Mouse (Mus musculus) brown adipose tissue, adult 24 weeks (tissue): ENCODE measurements around the gene Eva1b. TPM values are rescaled to one million over a fixed set of nuclear protein-coding genes. Genes with fewer than 3 reads are reported as not detected.

Experiments
- H3K27ac ChIP-seq: fragments of 200-500 bp; replicated peaks from 2 replicates; pipeline ENCODE4 v1.5.1; 2012; ENCODE audit warnings: low read depth, mild to moderate bottlenecking, low read length
- H3K4me1 ChIP-seq: fragments of 200-500 bp; 2 replicates; pipeline ENCODE4 v1.6.1; 2012; ENCODE audit warnings: low read length, mixed read lengths; ENCODE audit not compliant: control insufficient read depth, insufficient read depth, insufficient read length
- H3K4me3 ChIP-seq: fragments of 200-500 bp; 2 replicates; pipeline ENCODE4 v1.5.1; 2012; ENCODE audit warnings: low read depth, mild to moderate bottlenecking, low read length, moderate library complexity; ENCODE audit not compliant: insufficient read depth
- polyA plus RNA-seq: library from polyadenylated mRNA; stranded (reverse); fragments of >200 nt; gene quantifications from 2 replicates; pipeline ENCODE4 v1.2.4, GENCODE M21; 2012; ENCODE audit not compliant: missing spikeins, insufficient read depth, insufficient read length

Gene Eva1b
- polyA plus RNA-seq, 1 experiment, result 8.6 TPM

- Histone ChIP-seq H3K4me1 (peaks cover 28% of the 10 kb centered on the region), H3K4me3 (no peak overlapping the region), H3K27ac (peak overlapping the region; percentile 19; the same call in 1 of the 2 replicates)
Observed at GRCm38 (mm10) chr4:126134639-126135038, 12.9 kb upstream of the Eva1b start.

DNA sequence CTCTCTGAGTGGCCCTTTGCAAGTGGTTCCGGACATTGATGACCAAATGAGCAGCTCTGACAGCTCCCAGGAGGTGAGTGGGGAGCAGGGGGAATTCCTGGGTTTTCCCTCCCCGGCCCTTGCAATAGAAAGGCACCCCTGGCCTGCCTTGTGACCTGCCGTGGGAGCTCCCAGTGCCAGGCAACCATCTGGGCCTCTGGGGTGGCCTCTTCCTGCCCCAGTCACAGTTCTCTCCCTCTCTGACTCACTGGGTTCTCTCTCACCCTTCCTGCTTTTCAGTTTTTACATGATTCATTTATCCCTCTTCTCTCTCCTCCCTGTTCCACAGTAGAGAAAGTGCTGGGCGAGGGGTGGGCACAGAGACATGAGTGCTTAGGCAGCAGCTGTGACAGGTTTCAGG is 9.8 kb upstream of the Eva1b start:
- peaks cover 14% of the 10 kb centered on the region; the same call in 1 of the 2 replicates for H3K4me1 ChIP-seq
- no peak overlapping the region for H3K4me3 ChIP-seq
- no peak overlapping the region for H3K27ac ChIP-seq

GRCm38 (mm10) chr4:126141021-126141420 is 6.5 kb upstream of the Eva1b start:
- H3K4me1 ChIP-seq, result no peaks in the 10 kb centered on the region
- no peak overlapping the region for H3K27ac ChIP-seq
- H3K4me3 ChIP-seq, result no peak overlapping the region

- Histone ChIP-seq H3K4me1 (peaks cover 13% of the 10 kb centered on the region), H3K27ac (no peak overlapping the region), H3K4me3 (no peak overlapping the region)
Observed at GRCm38 (mm10) chr4:126145396-126145795, 2.1 kb upstream of the Eva1b start.

- no peak overlapping the region for H3K4me3 ChIP-seq
- H3K4me1 ChIP-seq, result peaks cover 13% of the 10 kb centered on the region
- H3K27ac ChIP-seq, result no peak overlapping the region
Observed at GRCm38 (mm10) chr4:126146974-126147532, 491 bp upstream of the Eva1b start.

GRCm38 (mm10) chr4:126148161-126148961 is 817 bp downstream of the Eva1b start:
- Histone ChIP-seq H3K4me3 (peak overlapping the region; percentile 76), H3K27ac (peak overlapping the region; percentile 83), H3K4me1 (peaks cover 13% of the 10 kb centered on the region)

DNA sequence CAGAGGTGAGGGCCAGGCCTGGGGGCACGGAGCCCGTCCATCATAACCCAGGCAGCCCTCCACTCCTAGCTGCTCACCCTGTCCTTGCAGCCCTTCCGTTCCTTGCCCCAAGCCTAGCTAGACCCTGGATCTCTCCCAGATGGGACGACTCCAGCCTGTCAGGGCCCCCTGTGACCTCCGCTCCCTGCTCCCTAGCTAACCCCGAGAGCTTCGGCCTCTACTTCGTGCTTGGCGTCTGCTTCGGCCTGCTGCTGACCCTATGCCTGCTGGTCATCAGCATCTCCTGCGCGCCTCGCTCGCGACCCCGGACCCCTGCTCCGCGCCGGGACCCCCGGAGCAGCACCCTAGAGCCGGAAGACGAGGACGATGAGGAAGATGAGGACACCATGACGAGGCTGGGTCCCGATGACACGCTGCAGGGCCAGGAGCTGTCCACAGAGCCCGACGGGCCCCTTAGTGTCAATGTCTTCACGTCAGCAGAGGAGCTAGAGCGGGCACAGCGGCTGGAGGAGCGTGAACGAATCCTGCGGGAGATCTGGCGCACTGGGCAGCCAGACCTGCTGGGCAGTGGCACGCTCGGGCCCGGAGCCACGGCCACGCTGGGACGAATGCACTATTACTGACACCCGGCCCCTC is 1.6 kb downstream of the Eva1b start:
- Histone ChIP-seq H3K4me1 (peaks cover 13% of the 10 kb centered on the region), H3K27ac (peak overlapping the region; percentile 83), H3K4me3 (peak overlapping the region; percentile 76)

DNA sequence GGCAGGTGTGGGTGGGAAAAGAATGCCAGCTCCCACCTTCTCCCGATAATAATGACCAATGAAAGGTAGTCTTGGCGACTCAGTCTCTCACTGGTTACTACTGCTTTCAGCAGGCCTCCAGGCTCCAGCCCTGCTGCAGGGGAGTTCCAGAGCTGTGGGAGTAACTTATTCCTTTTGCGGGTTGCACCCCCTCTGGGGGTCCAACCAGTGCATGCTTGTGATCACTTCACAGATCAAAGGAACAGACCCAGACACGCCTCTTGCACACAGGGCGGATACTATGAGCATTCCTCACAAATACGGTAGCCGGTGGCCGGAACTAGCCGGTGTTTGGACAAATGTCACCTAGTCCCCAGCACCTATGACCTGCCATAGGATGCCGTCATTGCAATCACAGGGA is 2.3 kb downstream of the Eva1b start:
- H3K4me3 ChIP-seq, result peak overlapping the region; percentile 76
- H3K27ac ChIP-seq, result no peak overlapping the region; the same call in 1 of the 2 replicates
- peaks cover 13% of the 10 kb centered on the region for H3K4me1 ChIP-seq

DNA sequence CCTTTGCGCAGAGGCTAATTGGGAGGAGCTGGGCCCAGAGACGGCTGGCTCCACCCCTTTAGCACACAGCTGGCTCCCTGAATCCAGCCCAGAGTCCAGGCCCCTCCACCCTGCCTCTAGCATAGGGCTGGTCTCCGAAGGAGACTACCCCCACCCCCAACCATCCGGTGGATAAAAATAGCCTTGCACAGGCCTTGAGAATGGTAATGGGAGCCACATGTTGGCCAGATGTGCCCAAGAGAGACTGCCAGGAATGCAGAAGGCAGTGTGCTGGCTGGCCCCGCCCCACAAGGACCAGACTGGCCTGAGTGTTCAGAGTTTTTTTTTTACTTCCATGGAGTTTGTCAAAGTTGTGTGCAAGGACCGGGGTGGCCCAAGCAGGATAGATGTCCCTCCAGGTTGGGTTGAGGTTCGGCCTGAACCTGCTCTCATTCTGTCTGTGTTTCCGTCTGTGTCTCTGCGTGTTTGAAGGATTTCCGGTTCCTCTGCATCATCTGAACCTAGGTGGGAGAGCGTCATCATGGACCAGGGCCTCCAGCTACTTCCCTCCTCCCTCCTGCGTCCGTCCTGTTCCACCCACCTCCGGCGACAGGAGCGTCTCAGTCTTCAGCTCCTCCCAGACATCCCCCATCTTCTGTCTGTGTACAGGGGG is 2.9 kb downstream of the Eva1b start:
- H3K4me3 ChIP-seq, result peak overlapping the region; percentile 11; the same call in 1 of the 2 replicates
- H3K4me1 ChIP-seq, result peaks cover 15% of the 10 kb centered on the region
- H3K27ac ChIP-seq, result peak overlapping the region; percentile 53

DNA sequence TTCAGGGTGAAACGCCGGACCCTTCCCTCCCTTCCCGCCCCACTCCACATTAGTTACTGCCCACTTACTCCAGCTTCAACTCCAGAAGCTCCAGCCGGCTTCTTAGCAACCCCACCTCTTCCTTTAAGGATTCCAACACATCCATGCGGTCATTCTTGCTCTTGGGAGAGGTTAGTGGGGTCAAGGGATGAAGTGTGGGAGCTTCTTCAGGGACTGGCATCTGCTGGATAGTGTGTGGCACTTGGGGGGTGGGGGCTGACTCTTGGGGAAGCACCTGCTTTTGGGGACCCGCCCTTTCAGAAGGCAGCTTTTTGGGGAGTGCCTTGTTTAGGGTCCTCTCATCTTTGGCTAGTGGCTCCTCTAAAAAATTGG is 3.4 kb downstream of the Eva1b start:
- peaks cover 19% of the 10 kb centered on the region for H3K4me1 ChIP-seq
- H3K4me3 ChIP-seq, result no peak overlapping the region
- peak overlapping the region; percentile 53 for H3K27ac ChIP-seq

GRCm38 (mm10) chr4:126151701-126152440 is 4.3 kb downstream of the Eva1b start:
- Histone ChIP-seq H3K27ac (no peak overlapping the region), H3K4me3 (no peak overlapping the region), H3K4me1 (peaks cover 19% of the 10 kb centered on the region)

- Histone ChIP-seq H3K4me3 (no peak overlapping the region), H3K27ac (no peak overlapping the region), H3K4me1 (peaks cover 17% of the 10 kb centered on the region)
Observed at GRCm38 (mm10) chr4:126152864-126153263, 5.3 kb downstream of the Eva1b start.

GRCm38 (mm10) chr4:126155183-126155582 is 7.6 kb downstream of the Eva1b start:
- Histone ChIP-seq H3K27ac (peak overlapping the region; percentile 39; the same call in 1 of the 2 replicates), H3K4me3 (no peak overlapping the region), H3K4me1 (peaks cover 7% of the 10 kb centered on the region)

- Histone ChIP-seq H3K27ac (no peak overlapping the region; the same call in 1 of the 2 replicates), H3K4me1 (peaks cover 7% of the 10 kb centered on the region), H3K4me3 (no peak overlapping the region)
Observed at GRCm38 (mm10) chr4:126155869-126156268, 8.3 kb downstream of the Eva1b start.
